Comparison of ENCODE assay signal across 8 mouse cellular contexts in the genomic region with DNA sequence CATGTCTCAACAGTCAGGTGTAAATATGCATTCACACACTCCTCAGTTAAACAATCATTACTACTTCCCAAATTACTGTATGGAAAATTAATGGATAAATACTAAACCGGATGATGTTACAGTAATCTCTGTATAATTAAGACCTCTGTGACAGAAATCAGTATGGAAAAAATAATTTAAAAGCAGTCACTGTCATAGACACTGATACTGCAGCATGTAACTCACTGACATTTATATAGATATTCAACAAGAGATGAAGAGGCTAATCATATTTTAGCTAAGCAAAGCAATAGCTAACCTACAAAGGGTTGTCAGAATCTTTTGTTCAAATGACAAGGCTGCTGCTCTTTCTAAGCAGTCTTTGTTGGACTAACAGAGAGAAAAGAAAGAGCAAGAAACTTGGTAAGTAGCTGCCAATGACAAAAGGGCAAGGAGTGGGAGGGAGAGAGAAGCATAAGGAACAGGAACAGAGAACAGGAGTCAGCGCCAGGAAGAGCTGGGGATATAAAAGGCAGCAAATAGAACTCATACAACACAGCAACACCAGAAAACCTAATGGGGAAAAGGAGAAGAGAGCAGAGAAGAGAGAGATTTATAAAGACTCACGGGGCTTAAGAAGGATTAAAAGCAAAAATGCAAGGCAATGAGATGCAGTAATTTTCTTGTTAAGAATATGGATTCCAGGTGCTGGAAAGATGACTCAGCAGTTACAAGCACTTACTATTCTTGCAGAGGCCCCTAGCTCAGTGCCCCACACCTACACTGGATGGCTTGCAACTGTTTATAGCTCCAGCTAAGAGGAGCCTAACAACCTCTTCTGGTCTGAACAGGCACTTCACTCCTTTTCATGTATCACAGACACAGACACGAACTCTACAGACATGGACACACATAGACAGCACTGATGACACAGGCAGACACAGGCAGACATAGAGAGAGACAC.
DNase-seq lines count a peak whose midpoint lies in the region; ATAC-seq and TF ChIP-seq lines count a peak whose summit lies in the region.

No protein-coding gene starts in this region.

- H3K4me2 ChIP-seq in kidney, embryonic 15.5 days: no peak overlapping the region

- peaks cover 11% of the 10 kb centered on the region for H3K4me1 ChIP-seq in embryonic facial prominence, embryonic 10.5 days
- H3K4me1 ChIP-seq in olfactory bulb, adult 2 months (ENCODE audit: control insufficient read depth, insufficient read depth, low read length): no peaks in the 10 kb centered on the region
- no peaks in the 10 kb centered on the region for H3K4me1 ChIP-seq in kidney, embryonic 15.5 days

- DNase-seq in layer of hippocampus, adult 11-12 months (ENCODE audit: low spot score): peak; percentile 52
- no peak for DNase-seq in layer of hippocampus, postnatal 10 days (ENCODE audit: low spot score in 2 of 2)
- peak; percentile 14 for DNase-seq in embryonic facial prominence, embryonic 10.5 days (ENCODE audit: low spot score)
- DNase-seq in layer of hippocampus, adult 8-10 months (ENCODE audit: low spot score in 2 of 2): peak; percentile 37 to 59
- no peak for DNase-seq in spleen, postnatal 10 days (ENCODE audit: low spot score in 2 of 2)
- no peak for DNase-seq in natural killer cell, adult 2 months (ENCODE audit: low spot score in 2 of 2)

- TF ChIP-seq CTCF in olfactory bulb, adult 2 months (IDR thresholded peaks at IDR 0.05; ENCODE audit: insufficient read depth, low read depth, low read length): no peak

- no peak for TF ChIP-seq POLR2A in olfactory bulb, adult 2 months (IDR thresholded peaks at IDR 0.05; ENCODE audit: insufficient read depth, low read depth, low read length)

- no peaks in the 10 kb centered on the region for H3K9me3 ChIP-seq in embryonic facial prominence, embryonic 10.5 days
- no peaks in the 10 kb centered on the region for H3K9me3 ChIP-seq in kidney, embryonic 15.5 days (replicated peaks)

- H3K27me3 ChIP-seq in embryonic facial prominence, embryonic 10.5 days (replicated peaks; ENCODE audit: low read depth, poor library complexity, severe bottlenecking): no peaks in the 10 kb centered on the region
- no peaks in the 10 kb centered on the region for H3K27me3 ChIP-seq in kidney, embryonic 15.5 days

- no peak overlapping the region for H3K27ac ChIP-seq in embryonic facial prominence, embryonic 10.5 days (replicated peaks)
- H3K27ac ChIP-seq in olfactory bulb, adult 2 months (ENCODE audit: insufficient read depth, low read depth, low read length): peak overlapping the region; percentile 58
- H3K27ac ChIP-seq in kidney, embryonic 15.5 days: no peak overlapping the region

- no peak overlapping the region for H3K9ac ChIP-seq in kidney, embryonic 15.5 days

- no peak overlapping the region for H3K4me3 ChIP-seq in embryonic facial prominence, embryonic 10.5 days
- H3K4me3 ChIP-seq in olfactory bulb, adult 2 months (ENCODE audit: insufficient read depth, low read depth, low read length): no peak overlapping the region
- no peak overlapping the region for H3K4me3 ChIP-seq in kidney, embryonic 15.5 days (replicated peaks)

- WGBS in embryonic facial prominence, embryonic 10.5 days: 53% methylated on average over 4 of the region's 4 CpGs
- 32% methylated on average over 4 of the region's 4 CpGs for WGBS in olfactory bulb, adult 2 months
- WGBS in kidney, embryonic 15.5 days: 53% methylated on average over 4 of the region's 4 CpGs

- ATAC-seq in kidney, embryonic 15.5 days (replicated peaks; ENCODE audit: low FRiP score): no peak

- no peaks in the 10 kb centered on the region for H3K36me3 ChIP-seq in embryonic facial prominence, embryonic 10.5 days (replicated peaks)
- no peaks in the 10 kb centered on the region for H3K36me3 ChIP-seq in kidney, embryonic 15.5 days

Comparison
In these comparisons a context has a peak if more than half of its experiments do, and no peak if none do; other contexts are left out.
1. DNase-seq: peak in layer of hippocampus, adult 11-12 months (single experiment), embryonic facial prominence, embryonic 10.5 days (single experiment) and layer of hippocampus, adult 8-10 months (2 of 2); none in layer of hippocampus, postnatal 10 days (0 of 2), spleen, postnatal 10 days (0 of 2) and natural killer cell, adult 2 months (0 of 2).